Mouse (Mus musculus): ENCODE measurements around the gene Trem3.

DNA sequence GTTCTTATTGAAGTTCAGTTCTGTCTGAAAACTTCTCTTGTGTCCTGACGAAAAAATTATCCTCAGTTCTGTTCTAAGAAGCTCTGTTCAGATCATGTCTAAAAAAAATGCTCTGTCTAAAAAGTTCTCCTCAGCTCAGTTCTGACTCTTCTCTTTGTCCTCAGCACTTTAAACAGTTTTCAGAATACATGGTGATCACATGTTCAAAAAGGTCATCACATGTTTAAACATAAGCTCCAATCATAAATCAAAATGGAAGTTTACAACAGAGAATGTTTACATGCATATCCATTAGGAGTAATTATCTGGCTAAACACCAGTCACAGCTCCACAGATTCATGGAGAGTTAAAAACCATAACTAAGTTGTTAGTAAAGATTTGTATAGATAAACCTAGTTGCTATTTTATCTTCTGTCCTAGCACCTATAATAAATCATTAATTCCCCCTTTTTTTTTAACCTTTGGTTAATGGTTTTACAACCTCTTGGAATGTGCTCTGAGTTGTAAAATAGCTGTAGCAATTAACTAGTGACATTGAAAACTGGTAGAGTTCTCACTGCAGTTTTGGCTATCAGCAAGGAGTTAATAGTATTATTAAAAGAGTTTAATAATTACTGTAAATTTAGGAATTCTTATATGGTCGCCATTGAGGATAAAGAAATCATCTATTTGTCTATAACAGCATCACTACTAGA lies 19.2 kb downstream of the Trem3 start:
- no peak for TF ChIP-seq CTCF (IDR thresholded peaks at IDR 0.05; ENCODE audit: extremely low read depth, insufficient read length, insufficient replicate concordance, low read depth, low read length)
- TF ChIP-seq POLR2A (IDR thresholded peaks at IDR 0.05; ENCODE audit: low read depth, low read length), result no peak

Data from small intestine, adult 2 months (tissue).